Mouse (Mus musculus) 3134 (cell line): Measurements from ENCODE around the gene Arhgdia.

Experiments
- DNase-seq: peaks from one replicate; pipeline ENCODE4 v3.0.0-alpha.2; 2011; ENCODE audit warnings: low spot score; ENCODE audit not compliant: insufficient read length; ENCODE audit errors: extremely low read depth

Gene Arhgdia

DNA sequence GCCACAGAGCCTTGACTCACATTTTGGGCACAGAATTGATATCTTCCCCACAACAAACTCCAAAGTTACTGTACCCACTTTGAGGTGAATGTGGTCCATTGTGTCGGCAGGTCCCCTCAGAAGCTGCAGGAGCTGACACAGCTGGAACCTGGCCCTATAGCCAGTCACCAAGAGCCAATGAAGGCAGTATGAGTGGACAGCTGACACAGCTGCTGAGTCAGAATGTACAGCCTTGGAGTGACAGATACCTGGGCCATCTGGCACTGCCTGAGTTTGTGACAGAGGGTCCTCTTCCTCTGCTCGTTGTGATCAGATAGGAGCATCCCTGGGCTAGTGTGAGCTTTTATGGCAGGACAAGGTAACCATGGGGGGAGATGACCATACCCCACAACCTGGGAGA, 26.2 kb downstream of the Arhgdia start:
- DNase-seq, result no peak

DNA sequence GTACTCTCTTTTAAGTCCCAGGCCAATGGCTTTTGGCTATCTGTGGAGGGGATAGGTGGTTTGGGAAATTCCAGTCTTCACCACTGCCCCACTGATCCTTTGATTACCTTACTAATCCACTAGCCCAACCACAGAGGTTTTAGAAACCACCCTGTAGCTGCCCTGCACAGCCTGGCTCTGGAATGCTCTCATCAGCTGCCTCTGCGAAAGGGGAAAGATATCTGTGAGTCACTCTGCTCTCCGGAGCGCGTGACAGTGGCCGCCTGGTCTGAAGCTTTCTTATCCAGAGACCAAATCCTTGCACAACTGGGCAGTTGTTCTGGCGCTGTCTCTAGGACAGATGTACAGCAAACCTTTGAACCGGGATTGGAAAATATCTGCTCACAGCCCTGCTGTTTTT, 26.6 kb downstream of the Arhgdia start:
- DNase-seq, result peak; percentile 84

DNA sequence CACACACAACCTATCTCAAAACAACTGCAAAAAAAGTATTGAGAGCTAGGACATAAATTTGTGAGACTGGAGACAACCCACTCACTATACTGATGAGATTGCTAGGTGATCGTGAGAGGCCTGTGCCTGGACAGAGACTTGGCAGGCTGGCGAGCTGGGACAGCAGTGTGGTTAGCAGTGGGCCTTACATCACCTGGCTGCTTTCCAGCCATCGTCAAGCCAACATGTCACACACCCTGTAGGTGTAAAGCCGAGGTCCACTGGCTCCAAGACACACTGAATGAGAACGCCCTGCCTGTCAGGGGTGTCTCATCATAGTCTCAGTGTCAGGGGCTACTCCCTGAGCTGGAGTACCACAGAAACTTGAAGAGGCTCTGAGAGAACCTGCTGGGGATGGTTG, 28.7 kb downstream of the Arhgdia start:
- peak; percentile 51 for DNase-seq

DNA sequence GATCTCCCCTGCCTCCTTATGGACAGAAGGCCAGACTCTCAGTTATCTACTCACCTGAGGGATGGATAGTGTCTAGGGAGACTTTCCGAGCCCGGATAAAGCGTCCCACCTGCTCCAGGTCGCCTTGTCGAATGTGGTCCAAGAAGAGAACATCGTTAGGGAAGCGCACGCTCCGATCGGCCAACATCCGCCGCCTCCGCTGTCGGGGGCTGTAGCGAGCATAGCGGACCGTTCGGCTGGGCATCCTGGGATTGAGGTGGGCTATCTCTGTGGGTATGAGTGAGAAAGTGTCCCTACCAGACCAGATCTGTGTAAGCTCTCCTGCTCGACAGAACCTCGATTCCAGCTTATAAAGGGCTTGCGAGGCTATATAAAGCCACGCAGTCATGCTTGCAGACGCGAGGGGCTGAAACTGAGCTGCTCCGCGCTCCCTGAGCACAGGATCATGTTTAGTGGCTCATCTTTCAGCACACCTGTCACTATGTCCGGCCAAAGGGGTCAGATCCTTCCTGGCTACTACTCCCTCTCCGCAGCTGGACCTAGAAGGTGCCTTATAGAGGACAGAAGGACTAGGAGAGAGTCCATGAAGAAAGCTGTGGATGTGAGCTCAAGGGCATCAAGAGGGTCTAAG, 30.5 kb downstream of the Arhgdia start, which contains the start of gene Ppp1r27:
Gene Ppp1r27 (minus strand): TSS at position 323 of the 631 bp plus-strand sequence.
- no peak for DNase-seq

DNA sequence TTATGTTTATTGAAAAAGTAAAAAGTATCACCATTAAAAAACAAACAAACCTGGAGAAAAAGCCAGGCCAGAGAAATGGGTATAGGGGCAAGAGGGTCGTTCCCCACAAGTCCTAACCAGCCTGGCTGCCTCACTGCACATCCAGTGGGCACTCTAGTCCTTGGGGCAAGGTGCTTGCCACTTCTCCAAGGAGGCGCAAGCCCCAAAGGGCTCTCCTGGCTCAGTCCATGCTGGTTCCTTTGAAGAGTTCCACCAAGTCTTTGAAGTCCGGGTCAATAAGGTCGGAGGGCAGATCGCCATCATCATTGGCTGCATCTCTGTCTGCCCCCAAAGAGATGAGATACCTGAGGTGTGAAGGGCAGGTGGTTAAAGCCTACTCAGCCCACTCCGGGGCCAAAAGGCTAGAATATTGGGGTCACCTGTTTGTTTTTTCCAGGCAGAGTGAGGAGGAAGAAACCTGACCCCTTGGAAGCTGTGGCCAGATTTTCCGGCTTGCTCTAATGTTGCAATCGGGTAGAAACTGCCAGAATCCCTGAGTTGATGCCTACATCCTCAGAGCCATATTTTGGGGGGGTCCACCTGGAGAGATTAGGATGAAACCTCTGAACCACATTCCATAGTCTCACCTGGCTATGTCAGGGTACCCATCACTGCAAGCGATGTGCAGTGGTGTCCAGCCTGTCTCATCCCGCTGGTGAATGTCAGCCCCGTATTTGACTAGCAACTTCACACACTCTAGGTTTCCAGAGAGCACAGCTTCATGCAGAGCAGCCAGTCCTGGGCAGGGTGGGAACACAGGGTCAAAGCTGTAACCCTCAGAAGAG, 31.2 kb downstream of the Arhgdia start:
- DNase-seq, result no peak

DNA sequence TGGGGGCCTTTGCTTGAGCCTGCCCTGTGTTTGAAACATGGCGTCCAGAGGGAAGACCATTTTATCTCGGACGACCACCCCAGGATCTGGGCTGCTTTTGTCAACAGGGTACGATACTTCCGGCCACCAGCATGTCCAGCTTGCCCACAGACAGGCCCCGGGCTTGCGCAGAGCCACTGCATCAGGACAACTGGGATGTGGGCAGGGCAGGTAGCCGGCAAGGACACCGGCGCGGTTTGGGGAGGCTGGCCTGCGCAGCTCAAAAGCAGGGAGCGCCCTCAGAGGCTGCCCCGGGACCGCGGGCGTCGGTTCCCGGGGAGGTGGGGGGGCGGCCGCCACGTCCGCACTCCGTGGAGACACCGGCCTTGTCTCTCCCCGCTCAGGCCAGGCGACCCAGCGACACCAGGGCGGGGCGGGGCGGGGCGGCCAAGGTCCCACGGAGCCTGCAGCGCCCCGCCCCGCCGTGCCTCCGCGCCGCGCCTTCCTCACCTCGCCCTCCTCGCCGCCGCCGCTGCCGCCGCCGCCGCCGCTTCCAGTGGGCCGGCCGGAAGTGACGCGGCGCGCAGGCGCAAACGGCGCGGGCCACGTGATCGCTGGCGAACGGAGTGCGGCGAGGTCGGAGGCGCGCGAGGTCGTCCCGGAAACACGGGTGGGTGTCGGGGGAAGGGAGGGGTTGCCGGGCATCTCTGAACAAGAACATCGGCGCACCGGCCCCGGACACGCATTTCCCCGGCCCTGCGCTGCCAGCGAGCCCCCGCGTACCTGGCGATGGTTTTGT, 32.1 kb downstream of the Arhgdia start, which contains the start of gene Mcrip1:
Gene Mcrip1 (minus strand): TSS at position 560 of the 778 bp plus-strand sequence.
- peak; percentile 88 for DNase-seq

DNA sequence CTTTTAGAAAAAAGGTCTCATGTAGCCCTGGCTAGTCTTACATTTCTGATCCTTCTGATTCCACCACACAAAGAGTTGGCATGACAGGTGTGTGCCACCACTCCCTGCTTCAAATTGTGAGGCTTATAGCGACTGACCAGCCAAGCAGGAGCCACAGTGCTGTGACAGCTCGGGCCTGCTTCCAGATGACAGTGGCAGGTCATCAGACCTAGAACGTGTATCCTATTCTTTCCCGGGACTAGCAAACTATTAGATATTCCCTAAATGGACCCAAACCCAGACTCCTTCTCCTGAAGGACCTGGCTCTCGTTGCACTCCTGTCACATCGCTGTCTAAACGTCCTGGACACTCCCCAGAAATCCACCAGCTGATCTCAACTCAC, 32.6 kb downstream of the Arhgdia start:
- DNase-seq, result no peak

DNA sequence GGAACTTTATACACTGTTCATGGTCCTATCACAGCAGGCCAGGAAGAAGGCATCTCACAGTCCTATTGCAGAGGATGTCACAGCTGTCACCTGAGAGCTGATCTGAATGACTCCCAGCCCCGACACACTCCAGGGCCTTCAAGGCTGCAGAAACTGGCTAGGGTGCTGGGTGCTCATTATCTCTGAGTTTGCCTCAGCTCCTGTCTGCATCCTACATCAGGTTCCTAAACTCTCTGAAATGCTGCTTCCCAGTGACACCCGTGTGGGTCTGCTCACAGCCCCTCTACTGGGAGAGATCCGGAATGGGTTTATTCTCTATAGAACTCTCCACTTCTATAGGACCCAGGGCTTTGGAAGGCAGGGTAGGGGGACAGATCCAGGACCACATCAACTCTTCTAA, 33.2 kb downstream of the Arhgdia start:
- DNase-seq, result no peak

DNA sequence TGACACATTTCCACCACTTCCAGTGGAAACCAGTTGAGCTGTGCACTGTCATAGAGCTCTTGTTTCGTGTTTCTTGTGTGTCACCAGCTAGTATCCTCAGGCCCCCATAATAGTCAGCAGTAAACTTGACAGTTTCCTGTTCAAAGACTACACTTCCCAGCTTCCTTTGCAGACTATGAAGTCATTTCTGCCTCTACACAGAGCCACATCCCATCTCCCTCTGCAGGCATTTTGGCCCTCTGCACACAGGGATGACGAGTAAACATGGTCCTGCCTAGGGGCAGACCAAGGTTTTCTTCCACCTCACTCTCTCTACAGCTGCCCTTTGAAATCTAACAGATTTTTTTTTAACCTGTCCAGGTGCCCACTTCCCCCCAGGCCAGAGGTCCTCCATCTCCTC, 34.0 kb downstream of the Arhgdia start:
- no peak for DNase-seq

DNA sequence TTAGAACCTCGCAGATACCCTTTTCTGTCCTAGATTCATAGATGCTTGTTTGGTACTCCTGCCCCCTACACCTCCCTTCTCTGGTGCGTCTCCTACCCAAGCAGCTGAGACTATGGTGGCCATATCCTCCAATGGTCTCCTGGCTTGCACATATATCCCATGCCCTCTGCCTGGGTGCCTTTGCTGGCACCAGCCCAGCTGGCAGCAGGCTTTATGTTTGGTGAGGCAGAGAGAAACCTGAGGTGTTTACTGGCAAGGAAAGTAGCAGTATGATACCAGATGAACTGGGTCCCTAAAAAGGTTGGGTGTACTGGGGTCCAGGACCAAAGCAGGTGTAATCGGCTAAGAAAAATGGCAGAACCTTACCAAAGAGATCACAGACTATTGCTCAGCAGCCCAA, 35.5 kb downstream of the Arhgdia start:
- no peak for DNase-seq

DNA sequence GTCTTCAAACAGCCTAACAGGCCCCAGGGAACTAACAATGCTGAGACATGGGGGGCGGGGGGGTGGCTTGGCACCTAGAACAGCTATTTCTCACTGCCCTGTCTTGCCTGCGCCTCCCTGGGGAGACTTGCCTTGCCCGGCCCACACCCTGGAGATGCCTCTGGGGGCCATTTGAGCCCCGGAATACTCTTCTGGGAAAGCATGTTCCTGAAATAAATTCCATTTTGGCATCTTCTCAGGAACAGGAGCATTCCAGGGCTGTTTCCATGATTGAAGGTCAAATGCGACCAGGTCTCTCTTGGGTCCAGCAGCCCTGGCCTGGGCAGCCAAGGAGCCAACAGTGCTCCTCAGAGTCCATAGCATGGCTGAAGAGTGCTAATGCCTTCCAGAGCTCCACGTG, 39.0 kb downstream of the Arhgdia start:
- no peak for DNase-seq

DNA sequence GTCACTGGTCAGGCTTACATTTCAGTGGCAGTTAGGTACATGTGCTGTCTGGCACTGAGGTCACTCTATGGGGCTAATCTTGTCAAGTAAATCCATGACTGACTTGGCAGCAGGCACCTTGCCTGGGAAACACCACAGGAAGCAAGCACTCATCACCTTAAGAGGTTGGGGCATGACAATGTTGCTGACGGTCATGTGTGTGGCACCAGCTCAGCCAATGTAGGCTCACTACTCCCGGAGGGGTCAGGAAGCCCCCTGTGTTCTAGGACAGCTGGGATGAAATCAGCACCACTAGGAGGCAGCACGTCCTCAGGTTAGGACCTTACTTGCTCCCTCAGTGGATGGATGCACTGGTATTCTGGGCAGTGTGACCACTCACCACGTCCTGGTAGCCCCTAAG, 39.5 kb downstream of the Arhgdia start:
- peak; percentile 57 for DNase-seq

DNA sequence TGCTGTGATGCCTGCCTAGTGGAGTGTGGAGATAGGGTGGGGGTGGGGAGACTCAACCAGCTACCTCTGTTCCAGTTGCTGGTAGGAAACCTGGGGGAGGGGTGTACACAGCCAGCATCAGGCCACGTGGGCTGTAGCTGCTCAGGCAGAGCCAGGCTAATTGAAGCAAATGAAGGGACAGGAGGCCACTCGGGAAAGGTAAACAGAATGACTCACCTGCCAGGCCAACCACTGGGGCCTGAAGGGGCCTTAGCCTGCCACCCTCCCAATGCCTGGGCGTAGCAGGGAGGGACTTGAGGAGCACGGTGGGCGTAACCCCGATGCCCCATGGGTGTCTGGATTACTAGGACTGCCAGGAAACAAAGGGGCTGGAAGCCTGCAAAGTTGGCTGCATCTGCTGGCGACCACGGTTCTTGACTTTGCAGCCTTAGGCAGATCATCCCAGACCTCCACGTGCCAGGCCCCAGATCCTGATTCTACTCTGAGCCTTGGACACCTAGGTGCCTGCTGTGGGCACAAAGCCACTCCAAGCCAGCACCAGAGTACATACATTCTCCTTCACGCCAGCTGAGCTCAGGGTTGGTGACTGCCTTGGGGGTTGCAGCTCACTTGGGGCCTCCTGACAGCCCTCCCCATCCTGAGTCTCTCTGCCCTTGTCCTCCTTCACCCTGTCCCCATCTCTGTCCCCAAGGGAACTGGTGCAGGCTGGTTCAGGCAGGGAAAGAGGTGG, 42.0 kb downstream of the Arhgdia start:
- DNase-seq, result peak; percentile 44

DNA sequence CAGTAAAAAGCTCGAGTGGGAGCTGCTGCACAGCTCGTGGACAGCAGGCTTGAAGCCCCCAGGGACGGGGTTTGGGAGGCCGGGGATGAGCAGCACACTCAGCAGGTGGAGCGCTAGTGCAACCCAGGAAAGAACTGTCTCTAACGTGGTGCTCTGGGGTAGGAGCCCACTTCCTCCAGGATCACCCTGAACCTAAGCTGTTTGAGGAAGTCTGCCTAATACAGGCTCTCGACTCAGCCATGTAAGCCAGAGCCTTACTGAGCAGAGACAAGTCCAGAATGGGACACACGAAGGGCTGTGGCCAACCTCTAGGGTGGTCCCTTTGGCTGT, 42.5 kb downstream of the Arhgdia start:
- DNase-seq, result no peak

DNA sequence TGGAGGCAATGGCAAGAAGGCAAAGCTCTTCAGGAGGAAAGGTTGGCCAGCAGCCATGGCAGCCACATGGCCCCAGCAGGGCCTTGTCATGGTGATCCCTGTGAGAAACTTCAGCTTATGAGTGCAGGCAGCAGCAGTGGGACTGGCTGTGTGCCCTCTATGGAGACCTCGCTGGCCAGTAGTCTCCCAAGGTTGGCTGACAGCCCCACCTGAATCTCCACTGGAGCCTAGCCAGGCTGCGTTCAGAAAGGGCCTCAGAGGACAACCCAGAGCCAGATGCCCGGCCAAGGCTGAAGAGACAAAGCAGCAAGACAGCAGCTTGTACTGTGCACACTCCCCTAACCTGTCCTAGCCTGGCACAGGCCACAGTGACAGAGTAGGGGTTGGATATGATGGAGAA, 42.9 kb downstream of the Arhgdia start:
- peak; percentile 50 for DNase-seq

DNA sequence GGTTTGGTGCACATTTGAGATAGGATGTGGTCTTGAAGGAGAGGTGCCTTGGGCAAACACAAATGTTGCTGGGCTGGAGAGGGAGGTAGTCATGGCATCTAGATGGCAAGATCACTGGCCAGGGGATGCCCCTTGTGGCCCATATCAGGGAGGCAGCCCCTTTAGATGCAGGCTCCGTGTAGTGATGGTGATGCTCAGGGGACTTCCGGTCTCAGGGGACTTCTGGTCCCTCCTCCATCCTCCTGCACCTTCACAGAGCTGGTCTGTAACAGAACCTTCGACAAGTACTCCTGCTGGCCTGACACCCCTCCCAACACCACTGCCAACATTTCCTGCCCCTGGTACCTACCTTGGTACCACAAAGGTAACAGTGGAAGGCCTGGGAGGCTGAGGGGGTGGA, 45.6 kb downstream of the Arhgdia start:
- no peak for DNase-seq

DNA sequence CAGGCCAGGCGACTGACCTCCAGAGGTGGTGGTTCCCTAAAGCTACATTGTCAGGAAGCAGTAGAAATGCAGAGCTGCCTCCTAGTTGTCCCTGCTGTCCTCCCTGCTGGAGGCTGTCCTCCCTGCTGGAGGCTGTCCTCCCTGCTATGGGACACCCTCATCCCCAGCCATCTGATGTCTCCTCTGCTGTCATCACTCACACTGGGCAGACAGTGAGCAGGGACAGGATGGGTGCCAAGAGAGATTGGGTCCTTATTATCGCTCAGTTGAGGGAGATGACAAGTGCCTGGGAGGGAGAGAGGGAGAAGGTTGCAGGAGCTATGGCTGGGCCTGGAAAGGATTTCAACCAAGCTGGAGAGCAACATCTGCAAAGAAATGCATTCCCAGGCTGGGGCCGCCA, 46.3 kb downstream of the Arhgdia start:
- no peak for DNase-seq

DNA sequence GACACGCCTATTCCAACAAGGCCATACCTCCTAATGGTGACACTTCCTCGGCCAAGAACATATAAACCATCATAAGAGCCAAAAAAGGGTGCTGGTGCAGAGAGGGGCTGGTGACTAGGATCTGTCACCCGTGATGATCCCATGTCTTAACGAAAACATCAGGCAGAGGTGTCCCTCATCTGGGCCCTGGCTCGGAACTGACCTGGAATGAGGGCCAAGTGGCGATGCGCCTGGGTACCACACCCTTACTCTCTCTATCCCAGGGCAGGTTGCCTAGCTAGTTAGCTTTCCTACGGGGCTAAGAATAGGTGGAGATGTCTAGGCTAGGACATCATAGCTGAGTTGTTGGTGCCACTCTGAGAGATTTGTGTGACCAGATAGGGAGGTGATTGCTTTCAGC, 47.3 kb downstream of the Arhgdia start:
- no peak for DNase-seq

DNA sequence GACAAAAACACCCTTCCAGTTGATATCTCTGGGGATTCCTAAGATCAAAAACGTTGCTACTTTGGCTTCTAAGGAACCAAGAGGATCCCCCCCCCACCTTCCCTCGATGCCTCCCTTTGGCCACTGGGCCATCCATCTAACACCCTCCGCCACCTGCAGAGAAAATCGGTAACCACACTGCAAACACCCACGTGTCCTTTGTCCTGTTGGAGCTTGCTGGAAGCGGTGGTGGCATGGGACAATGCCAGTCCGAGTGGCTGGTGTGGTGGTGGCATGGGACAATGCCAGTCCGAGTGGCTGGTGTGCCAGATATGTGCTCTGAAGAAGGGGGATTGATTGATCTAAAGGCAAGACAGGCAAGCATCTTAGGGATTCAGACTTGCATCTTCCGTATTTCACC, 49.8 kb downstream of the Arhgdia start:
- DNase-seq, result no peak

DNA sequence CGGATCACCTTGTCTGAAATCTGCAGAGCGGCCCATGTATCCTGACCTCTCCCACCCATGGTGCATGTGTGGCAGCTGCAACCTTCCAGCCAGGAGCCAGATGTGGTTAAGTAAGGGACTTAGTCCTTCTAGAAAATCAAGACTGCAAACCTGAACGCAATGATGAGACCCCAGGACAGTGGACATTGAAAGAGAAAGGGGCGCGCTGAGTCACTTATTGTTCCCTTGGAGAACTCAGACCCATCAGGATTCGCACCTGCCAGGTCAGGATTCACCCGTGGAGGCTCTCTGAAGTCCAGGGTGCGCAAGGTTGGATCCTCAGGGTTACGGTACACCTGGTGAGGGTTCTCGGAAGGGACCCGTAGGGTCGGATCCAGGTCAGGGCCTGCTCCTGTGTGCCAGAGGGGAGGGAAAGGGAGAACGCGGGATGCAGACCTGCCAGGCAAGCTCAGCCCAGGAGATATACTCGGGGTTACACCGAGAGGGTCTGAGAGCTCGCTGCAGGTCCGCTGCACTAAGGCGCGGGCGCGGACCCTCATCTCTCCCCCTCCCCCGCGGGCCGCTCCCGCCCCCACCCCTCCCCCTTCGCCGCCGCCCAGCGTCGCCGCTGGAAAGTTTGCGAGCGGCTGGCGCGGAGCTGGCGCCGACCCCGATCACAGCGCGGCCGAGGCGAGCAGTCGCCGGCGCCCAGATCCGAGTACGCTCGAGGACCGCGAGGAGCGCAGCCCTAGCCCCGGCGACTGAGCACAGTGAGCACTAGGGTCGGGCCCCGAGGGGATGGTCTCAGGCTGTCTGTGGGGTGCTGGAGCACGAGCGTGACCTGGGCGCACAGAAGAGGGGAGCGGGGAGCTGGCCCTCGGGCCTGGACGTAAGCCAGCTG, 51.1 kb downstream of the Arhgdia start, which contains the start of gene Gcgr:
Gene Gcgr (plus strand): TSS at position 615 of the 880 bp plus-strand sequence.
- no peak for DNase-seq
